Mouse (Mus musculus): ENCODE results near the gene Gm20479. TPM values are rescaled to one million over a fixed set of nuclear protein-coding genes. Genes with fewer than 3 reads are reported as not detected.
A peak's percentile ranks its signal among the peaks of the same experiment; 100 is the strongest.

Gm20479 gene
- total and polyA plus RNA-seq, 2 experiments from 2014 or later: not detected

DNA sequence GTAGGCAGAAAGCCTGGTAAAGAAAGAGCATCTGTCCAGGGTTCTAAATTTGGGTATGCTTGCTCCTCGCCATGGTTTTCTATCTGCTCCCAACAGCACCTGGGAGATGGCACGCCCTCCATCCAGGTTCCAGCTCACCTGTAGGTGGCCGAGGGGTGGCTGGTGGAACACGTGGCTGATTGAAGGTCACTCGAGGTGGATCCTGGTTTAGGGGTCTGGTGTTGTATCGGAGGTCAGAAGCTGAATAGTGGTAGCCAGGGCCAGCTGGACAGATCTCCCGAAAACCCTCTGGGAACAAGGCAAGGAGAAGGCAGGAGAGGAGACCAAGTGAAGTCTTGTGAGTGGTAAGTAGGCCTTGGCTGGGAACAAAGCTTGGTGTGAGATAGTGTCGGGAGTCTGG is 29.7 kb downstream of the Gm20479 start:
- peaks cover 2% of the 10 kb centered on the region; the same call in 1 of the 2 replicates for H3K4me1 ChIP-seq (ENCODE audit: insufficient read depth, low read length)
- no peak overlapping the region for H3K9ac ChIP-seq (replicated peaks; ENCODE audit: low read length, poor library complexity, severe bottlenecking)
- no peak overlapping the region for H3K4me3 ChIP-seq (ENCODE audit: low read depth, low read length)
- H3K4me2 ChIP-seq (ENCODE audit: low read depth, low read length, poor library complexity, severe bottlenecking): no peak overlapping the region
- DNase-seq (ENCODE audit: low spot score): no peak
- no peak for ATAC-seq (ENCODE audit: low FRiP score)
- H3K27me3 ChIP-seq (ENCODE audit: insufficient read depth, low read length): peaks cover 63% of the 10 kb centered on the region
- 94% methylated on average over 8 of the region's 8 CpGs for WGBS
- no peaks in the 10 kb centered on the region for H3K9me3 ChIP-seq (ENCODE audit: low read length)
- no peak for TF ChIP-seq CTCF (IDR thresholded peaks at IDR 0.05)
- H3K27ac ChIP-seq (ENCODE audit: low read depth, low read length): no peak overlapping the region
- H3K36me3 ChIP-seq (ENCODE audit: insufficient read depth, low read length): no peaks in the 10 kb centered on the region

DNA sequence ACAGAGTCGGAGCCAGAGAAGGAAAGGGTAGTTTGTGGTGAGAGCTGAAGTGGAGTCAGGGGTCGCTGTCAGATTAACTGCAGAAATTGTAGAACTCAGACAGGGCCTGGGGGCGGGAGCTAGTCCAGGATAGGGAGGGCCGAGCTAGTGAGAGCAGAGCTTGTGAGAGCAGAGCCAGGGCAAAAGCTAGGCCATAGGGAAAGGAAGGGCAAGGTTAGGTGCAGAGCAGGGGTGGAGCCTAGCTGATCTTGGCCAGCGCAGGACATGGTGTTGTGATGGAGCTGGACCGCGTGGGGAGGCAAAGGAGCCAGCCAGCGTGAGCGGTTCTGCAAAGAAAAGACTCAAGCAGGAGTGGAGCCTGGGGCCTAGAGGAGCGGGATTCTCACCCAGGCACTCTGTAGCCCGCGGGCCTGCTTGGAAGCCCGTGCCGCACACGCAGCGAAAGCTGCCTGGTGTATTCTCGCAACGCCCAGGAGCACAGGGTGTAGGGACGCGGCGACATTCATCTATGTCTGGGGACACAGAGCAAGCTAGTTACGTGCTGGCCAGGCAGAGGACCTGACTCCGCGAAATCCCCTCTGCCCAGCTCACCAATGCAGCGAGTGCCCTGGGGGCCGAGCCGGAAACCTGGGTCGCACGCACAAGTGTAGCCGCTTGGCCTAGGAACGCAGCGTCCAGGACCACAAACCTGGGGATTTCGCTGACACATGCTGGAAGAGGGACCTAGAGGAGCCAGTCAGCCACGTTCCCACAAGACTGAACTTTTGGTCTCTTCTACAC is 30.9 kb downstream of the Gm20479 start:
- H3K4me2 ChIP-seq (ENCODE audit: low read depth, low read length, poor library complexity, severe bottlenecking): peak overlapping the region; percentile 41; the same call in 1 of the 2 replicates
- no peak overlapping the region for H3K4me3 ChIP-seq (ENCODE audit: low read depth, low read length)
- H3K27me3 ChIP-seq (ENCODE audit: insufficient read depth, low read length): peaks cover 51% of the 10 kb centered on the region
- WGBS: 43% methylated on average over 34 of the region's 34 CpGs
- DNase-seq (ENCODE audit: low spot score) (no peak), ATAC-seq (ENCODE audit: low FRiP score) (no peak)
- H3K9ac ChIP-seq (replicated peaks; ENCODE audit: low read length, poor library complexity, severe bottlenecking): 0 out of 2 replicates have a peak overlapping the region, but pooled peaks have one; percentile 13
- no peaks in the 10 kb centered on the region for H3K36me3 ChIP-seq (ENCODE audit: insufficient read depth, low read length)
- no peak for TF ChIP-seq CTCF (IDR thresholded peaks at IDR 0.05)
- peaks cover 2% of the 10 kb centered on the region; the same call in 1 of the 2 replicates for H3K4me1 ChIP-seq (ENCODE audit: insufficient read depth, low read length)
- H3K9me3 ChIP-seq (ENCODE audit: low read length): no peaks in the 10 kb centered on the region
- H3K27ac ChIP-seq (ENCODE audit: low read depth, low read length): no peak overlapping the region

DNA sequence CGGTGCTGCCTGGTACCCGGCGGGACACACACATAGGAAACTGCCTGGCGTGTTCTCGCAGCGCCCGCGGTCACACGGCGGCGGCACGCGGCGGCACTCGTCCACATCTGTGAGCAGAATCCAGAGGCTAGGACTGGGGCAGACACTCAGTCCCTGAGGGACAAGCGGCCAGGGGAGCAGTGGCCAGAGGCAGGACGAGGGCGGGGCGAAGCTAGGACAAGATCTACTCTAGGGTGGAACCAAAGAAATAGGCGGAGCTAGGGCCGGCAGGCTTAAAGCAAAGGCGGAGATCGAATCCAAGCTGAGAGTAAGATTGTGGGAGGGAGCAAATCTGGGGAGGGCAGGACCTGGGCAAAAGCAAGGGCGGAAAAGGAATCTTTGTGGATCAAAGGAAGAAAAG is 31.5 kb downstream of the Gm20479 start:
- H3K9me3 ChIP-seq (ENCODE audit: low read length): no peaks in the 10 kb centered on the region
- ATAC-seq (ENCODE audit: low FRiP score) (no peak), DNase-seq (ENCODE audit: low spot score) (no peak)
- H3K4me2 ChIP-seq (ENCODE audit: low read depth, low read length, poor library complexity, severe bottlenecking): peak overlapping the region; percentile 41
- TF ChIP-seq CTCF (IDR thresholded peaks at IDR 0.05): no peak
- peak overlapping the region; percentile 9; the same call in 1 of the 2 replicates for H3K4me3 ChIP-seq (ENCODE audit: low read depth, low read length)
- 6% methylated on average over 24 of the region's 24 CpGs for WGBS
- peaks cover 47% of the 10 kb centered on the region for H3K27me3 ChIP-seq (ENCODE audit: insufficient read depth, low read length)
- no peak overlapping the region for H3K27ac ChIP-seq (ENCODE audit: low read depth, low read length)
- H3K4me1 ChIP-seq (ENCODE audit: insufficient read depth, low read length): no peaks in the 10 kb centered on the region; the same call in 1 of the 2 replicates
- no peak overlapping the region for H3K9ac ChIP-seq (replicated peaks; ENCODE audit: low read length, poor library complexity, severe bottlenecking)
- H3K36me3 ChIP-seq (ENCODE audit: insufficient read depth, low read length): no peaks in the 10 kb centered on the region

DNA sequence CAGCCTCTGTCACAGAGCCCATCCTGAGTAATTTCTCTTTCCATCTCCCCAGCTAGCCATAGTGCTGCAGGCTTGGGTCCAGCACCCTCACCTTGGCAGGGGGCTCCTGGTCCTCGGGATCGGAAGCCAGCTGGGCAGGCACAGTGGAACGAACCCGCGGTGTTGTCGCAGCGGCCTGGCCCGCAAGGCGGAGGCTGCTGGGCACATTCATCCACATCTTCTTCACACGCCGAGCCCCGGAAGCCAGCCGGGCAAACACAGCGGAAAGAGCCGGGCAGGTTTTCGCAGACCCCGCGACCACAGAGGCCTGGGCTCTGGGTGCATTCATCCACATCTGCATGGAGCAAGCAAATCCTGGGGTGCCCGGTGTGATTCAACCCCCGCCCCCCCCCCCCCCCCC is 32.3 kb downstream of the Gm20479 start:
- Histone ChIP-seq H3K4me3 (ENCODE audit: low read depth, low read length) (no peak overlapping the region), H3K4me2 (ENCODE audit: low read depth, low read length, poor library complexity, severe bottlenecking) (no peak overlapping the region), H3K36me3 (ENCODE audit: insufficient read depth, low read length) (no peaks in the 10 kb centered on the region), H3K4me1 (ENCODE audit: insufficient read depth, low read length) (no peaks in the 10 kb centered on the region), H3K27me3 (ENCODE audit: insufficient read depth, low read length) (peaks cover 39% of the 10 kb centered on the region), H3K27ac (ENCODE audit: low read depth, low read length) (no peak overlapping the region), H3K9me3 (ENCODE audit: low read length) (no peaks in the 10 kb centered on the region), H3K9ac (replicated peaks; ENCODE audit: low read length, poor library complexity, severe bottlenecking) (no peak overlapping the region)
- ATAC-seq (ENCODE audit: low FRiP score): no peak
- WGBS: 57% methylated on average over 19 of the region's 20 CpGs
- DNase-seq (ENCODE audit: low spot score): no peak
- no peak for TF ChIP-seq CTCF (IDR thresholded peaks at IDR 0.05)

DNA sequence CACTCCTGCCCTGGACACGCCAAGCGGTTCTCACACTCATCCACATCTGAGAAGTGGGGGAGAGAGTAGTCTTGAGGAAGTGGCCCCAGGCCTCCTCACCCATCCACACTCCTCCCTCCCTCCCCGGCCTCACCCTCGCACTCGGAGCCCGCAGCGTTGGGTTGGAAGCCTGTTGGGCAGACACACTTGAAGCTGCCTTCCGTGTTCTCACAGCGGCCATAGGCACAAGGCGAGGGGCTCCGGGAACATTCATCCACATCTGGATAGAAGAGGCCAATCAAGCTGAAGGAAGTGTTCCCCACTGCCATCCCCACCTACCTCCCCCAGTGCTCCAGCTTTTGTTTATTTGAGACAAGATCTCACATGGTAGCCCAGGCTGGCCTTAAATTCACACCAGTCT is 33.1 kb downstream of the Gm20479 start:
- Histone ChIP-seq H3K4me3 (ENCODE audit: low read depth, low read length) (no peak overlapping the region), H3K4me1 (ENCODE audit: insufficient read depth, low read length) (no peaks in the 10 kb centered on the region), H3K9ac (replicated peaks; ENCODE audit: low read length, poor library complexity, severe bottlenecking) (no peak overlapping the region), H3K27ac (ENCODE audit: low read depth, low read length) (no peak overlapping the region), H3K4me2 (ENCODE audit: low read depth, low read length, poor library complexity, severe bottlenecking) (no peak overlapping the region), H3K36me3 (ENCODE audit: insufficient read depth, low read length) (no peaks in the 10 kb centered on the region), H3K27me3 (ENCODE audit: insufficient read depth, low read length) (peaks cover 32% of the 10 kb centered on the region), H3K9me3 (ENCODE audit: low read length) (no peaks in the 10 kb centered on the region)
- ATAC-seq (ENCODE audit: low FRiP score) (no peak), DNase-seq (ENCODE audit: low spot score) (no peak)
- TF ChIP-seq CTCF (IDR thresholded peaks at IDR 0.05): no peak
- 98% methylated on average over 11 of the region's 11 CpGs for WGBS

DNA sequence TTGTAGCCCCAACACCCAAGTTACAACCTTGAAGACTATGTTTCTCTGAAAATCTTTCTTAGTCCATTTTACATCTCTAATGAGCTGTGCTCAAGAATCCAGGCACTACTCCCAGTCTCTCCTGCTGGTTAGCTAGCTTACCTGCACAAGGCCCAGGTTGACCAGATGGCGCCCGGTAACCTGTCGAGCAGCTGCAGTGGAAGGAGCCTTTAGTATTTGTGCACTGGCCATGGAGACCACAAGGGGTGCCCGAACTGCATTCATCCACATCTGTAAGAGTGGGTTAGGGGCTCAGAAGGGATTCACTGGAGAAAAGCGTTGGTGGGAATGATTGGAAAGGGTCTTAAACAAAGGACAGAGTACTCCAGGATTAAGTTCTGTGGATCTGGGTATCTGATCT is 34.2 kb downstream of the Gm20479 start:
- no peaks in the 10 kb centered on the region for H3K4me1 ChIP-seq (ENCODE audit: insufficient read depth, low read length)
- ATAC-seq (ENCODE audit: low FRiP score) (no peak), DNase-seq (ENCODE audit: low spot score) (no peak)
- no peak overlapping the region for H3K9ac ChIP-seq (replicated peaks; ENCODE audit: low read length, poor library complexity, severe bottlenecking)
- no peaks in the 10 kb centered on the region for H3K9me3 ChIP-seq (ENCODE audit: low read length)
- H3K4me2 ChIP-seq (ENCODE audit: low read depth, low read length, poor library complexity, severe bottlenecking): no peak overlapping the region
- no peak for TF ChIP-seq CTCF (IDR thresholded peaks at IDR 0.05)
- 90% methylated on average over 5 of the region's 5 CpGs for WGBS
- no peak overlapping the region for H3K27ac ChIP-seq (ENCODE audit: low read depth, low read length)
- no peaks in the 10 kb centered on the region for H3K36me3 ChIP-seq (ENCODE audit: insufficient read depth, low read length)
- H3K4me3 ChIP-seq (ENCODE audit: low read depth, low read length): no peak overlapping the region
- H3K27me3 ChIP-seq (ENCODE audit: insufficient read depth, low read length): peaks cover 24% of the 10 kb centered on the region

Measured in midbrain, postnatal 0 days (tissue).